Mouse (Mus musculus) kidney, postnatal 4 days (tissue): ENCODE results near the gene Sirt1.

ENCODE experiments used
- DNase-seq, 2 experiments: peaks; one replicate each; pipeline ENCODE4 v3.0.0; 2021; ENCODE audit warnings: mixed read lengths in 2 of 2

Sirt1 gene

GRCm38 (mm10) chr10:63313726-63314125 is 67.8 kb downstream of the Sirt1 start:
- DNase-seq: no peak

GRCm38 (mm10) chr10:63308582-63309366 is 72.7 kb downstream of the Sirt1 start:
- peak; percentile 91 to 92 for DNase-seq

- peak; percentile 16 to 19 for DNase-seq
Measured at GRCm38 (mm10) chr10:63302356-63302755, 79.1 kb downstream of the Sirt1 start.

- no peak for DNase-seq
Measured at GRCm38 (mm10) chr10:63282846-63283245, 98.7 kb downstream of the Sirt1 start.

GRCm38 (mm10) chr10:63282417-63282816 is 99.1 kb downstream of the Sirt1 start:
- no peak for DNase-seq

- DNase-seq: no peak
Measured at GRCm38 (mm10) chr10:63279851-63280250, 101.7 kb downstream of the Sirt1 start.

GRCm38 (mm10) chr10:63277010-63277409 is 104.5 kb downstream of the Sirt1 start:
- DNase-seq: no peak

GRCm38 (mm10) chr10:63272868-63273267 is 108.6 kb downstream of the Sirt1 start:
- DNase-seq: no peak

GRCm38 (mm10) chr10:63272401-63272800 is 109.1 kb downstream of the Sirt1 start:
- DNase-seq: no peak
